Mouse (Mus musculus) heart, adult 2 months (tissue): Measurements from ENCODE around the gene Tex46.

Experiments used
- CTCF ChIP-seq: fragments of 200-600 bp; IDR thresholded peaks from 2 replicates; pipeline ENCODE4 v1.8.1; 2022; ENCODE audit warnings: antibody characterized with exemption, mild to moderate bottlenecking, moderate library complexity
- POLR2A ChIP-seq: fragments of 200-500 bp; IDR thresholded peaks from 2 replicates; pipeline ENCODE4 v1.6.1; 2011; ENCODE audit warnings: mild to moderate bottlenecking, low read depth, low read length, control low read depth; ENCODE audit not compliant: insufficient read depth

DNA sequence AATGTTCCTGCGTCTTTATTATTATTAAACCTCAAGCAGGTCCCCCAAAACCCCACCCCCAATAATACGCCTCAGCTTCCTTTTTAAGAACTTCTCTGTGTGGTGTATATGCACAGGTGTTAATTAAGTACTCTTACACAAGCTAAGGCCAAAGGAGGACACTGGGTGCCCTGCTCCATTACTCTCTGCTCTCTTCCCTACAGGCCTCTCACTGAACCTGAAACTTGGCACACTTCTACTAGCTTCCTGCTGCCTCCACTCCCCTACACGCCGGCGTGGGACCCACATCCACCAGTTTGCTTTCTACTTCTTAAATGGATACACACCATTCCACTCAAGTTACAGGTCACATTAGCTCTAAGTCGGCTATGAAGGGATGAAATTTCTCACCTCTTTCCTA is 15.0 kb upstream of the Tex46 start:
- TF ChIP-seq CTCF (no peak), POLR2A (no peak)
